Mouse (Mus musculus) thymus, postnatal 10 days (tissue): ENCODE data around the gene Itgb5.

ENCODE experiments used
- DNase-seq, 2 experiments: peaks; one replicate each; pipeline ENCODE4 v3.0.0; 2021; ENCODE audit warnings: low spot score in 2 of 2

The Itgb5 gene

GRCm38 (mm10) chr16:33832057-33832456 is 2.6 kb downstream of the Itgb5 start:
- DNase-seq = no peak

- peak; percentile 26 to 49 for DNase-seq
Measured at GRCm38 (mm10) chr16:33832728-33833428, 3.4 kb downstream of the Itgb5 start.

GRCm38 (mm10) chr16:33833429-33833753 is 3.9 kb downstream of the Itgb5 start:
- no peak for DNase-seq

- DNase-seq = no peak
Measured at GRCm38 (mm10) chr16:33833781-33834482, 4.5 kb downstream of the Itgb5 start.

GRCm38 (mm10) chr16:33836676-33837075 is 7.2 kb downstream of the Itgb5 start:
- no peak for DNase-seq

GRCm38 (mm10) chr16:33837191-33837590 is 7.7 kb downstream of the Itgb5 start:
- DNase-seq = no peak

- no peak for DNase-seq
Measured at GRCm38 (mm10) chr16:33840616-33841015, 11.2 kb downstream of the Itgb5 start.

- no peak for DNase-seq
Measured at GRCm38 (mm10) chr16:33842081-33842880, 12.8 kb downstream of the Itgb5 start.

- no peak for DNase-seq
Measured at GRCm38 (mm10) chr16:33844150-33844611, 14.7 kb downstream of the Itgb5 start.

GRCm38 (mm10) chr16:33844866-33845265 is 15.4 kb downstream of the Itgb5 start:
- no peak for DNase-seq

- no peak for DNase-seq
Measured at GRCm38 (mm10) chr16:33853271-33853670, 23.8 kb downstream of the Itgb5 start.

GRCm38 (mm10) chr16:33858766-33859165 is 29.3 kb downstream of the Itgb5 start:
- DNase-seq = no peak

- no peak for DNase-seq
Measured at GRCm38 (mm10) chr16:33859380-33859779, 29.9 kb downstream of the Itgb5 start.

- DNase-seq = no peak
Measured at GRCm38 (mm10) chr16:33859988-33860700, 30.7 kb downstream of the Itgb5 start.

GRCm38 (mm10) chr16:33862406-33862805 is 32.9 kb downstream of the Itgb5 start:
- DNase-seq = no peak

GRCm38 (mm10) chr16:33863208-33863751 is 33.8 kb downstream of the Itgb5 start:
- DNase-seq = no peak

- no peak for DNase-seq
Measured at GRCm38 (mm10) chr16:33870224-33870785, 40.8 kb downstream of the Itgb5 start.

- DNase-seq = no peak
Measured at GRCm38 (mm10) chr16:33870988-33871758, 41.7 kb downstream of the Itgb5 start.

- DNase-seq = no peak
Measured at GRCm38 (mm10) chr16:33871865-33872443, 42.5 kb downstream of the Itgb5 start.

GRCm38 (mm10) chr16:33873282-33873681 is 43.8 kb downstream of the Itgb5 start:
- DNase-seq = no peak
